ENCODE assay signal across 11 mouse cellular contexts in the genomic region with DNA sequence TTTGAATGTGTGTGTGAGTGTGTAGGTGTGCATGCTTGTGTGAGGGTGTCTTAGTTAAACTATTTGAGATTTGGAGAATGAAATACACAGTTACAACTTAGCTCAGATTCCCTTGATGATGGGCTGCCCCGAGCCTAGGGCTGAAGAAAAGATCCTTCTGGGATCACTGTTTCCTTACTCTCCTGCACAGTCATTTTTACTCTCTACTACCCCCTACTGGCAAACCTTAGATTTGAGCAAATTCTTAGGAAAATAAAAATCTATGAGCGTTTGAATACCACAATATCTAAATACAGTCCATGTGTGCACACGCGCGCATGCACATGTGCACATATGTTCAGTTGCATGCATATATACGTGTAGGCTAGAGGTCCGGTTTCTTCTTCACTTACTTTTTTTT. TPM values are rescaled to one million over a fixed set of nuclear protein-coding genes. Genes with fewer than 3 reads are reported as not detected.
A peak's percentile ranks its signal among the peaks of the same experiment; 100 is the strongest.
DNase-seq lines count a peak whose midpoint lies in the region; ATAC-seq and TF ChIP-seq lines count a peak whose summit lies in the region.
"Had no signal": no experiment of that assay in that cellular context is flagged by ENCODE, and none has a peak within 500 bp of the region (broad histone marks: within the 10 kb centered on the region; RNA-seq: fewer than 3 reads in every experiment).

No protein-coding gene starts in this region.

- no peak for TF ChIP-seq POLR2A in CH12.LX (IDR thresholded peaks at IDR 0.05; ENCODE audit: low read depth, low read length)

- TF ChIP-seq RAD21 in CH12.LX (IDR thresholded peaks at IDR 0.05; ENCODE audit: low read depth, low read length): peak; percentile 55

- dilution Hi-C loops in CH12.LX (cut with MboI; ENCODE audit: extremely low pct_ligation_motif_present, extremely low pct_unique_long_range_greater_than_20kb, low sequenced_read_pairs): no loop called here

- H3K27ac ChIP-seq in limb, embryonic 11.5 days (replicated peaks; ENCODE audit: low read depth, low read length): no peak overlapping the region
- no peak overlapping the region for H3K27ac ChIP-seq in limb, embryonic 10.5 days
- no peak overlapping the region for H3K27ac ChIP-seq in CH12.LX (ENCODE audit: insufficient read depth, low read depth)

- 75% methylated on average over 7 of the region's 7 CpGs for WGBS in limb, embryonic 11.5 days
- WGBS in limb, embryonic 10.5 days: 79% methylated on average over 7 of the region's 7 CpGs

- H3K4me2 ChIP-seq in limb, embryonic 11.5 days (ENCODE audit: low read depth, severe bottlenecking): no peak overlapping the region
- H3K4me2 ChIP-seq in CH12.LX (ENCODE audit: insufficient read depth, low read depth, poor library complexity, severe bottlenecking): peak overlapping the region; percentile 45

- H3K4me3 ChIP-seq in limb, embryonic 11.5 days (ENCODE audit: low read depth, low read length): no peak overlapping the region
- H3K4me3 ChIP-seq in limb, embryonic 10.5 days: no peak overlapping the region
- no peak overlapping the region for H3K4me3 ChIP-seq in CH12.LX (replicated peaks in 1 of 3; ENCODE audit: low read depth in 2 of 3, low read length in 2 of 3, poor library complexity in 1 of 3)
- H3K4me3 ChIP-seq: myocyte had no signal

- 0 out of 2 replicates have a peak, but pooled peaks have one; percentile 21 for ATAC-seq in limb, embryonic 11.5 days (ENCODE audit: insufficient number of reproducible peaks, low FRiP score, low TSS enrichment, low read depth)
- ATAC-seq in Patski: no peak
- ATAC-seq in monocyte, adult 5-6 weeks (replicated peaks; ENCODE audit: insufficient number of reproducible peaks, low FRiP score, low TSS enrichment, poor library complexity, severe bottlenecking): no peak
- ATAC-seq: inflammation-experienced regulatory T-cells, adult 6 months had no signal

- TF ChIP-seq CTCF in CH12.LX (conservative IDR thresholded peaks at IDR 0.05 in 1 of 2, IDR thresholded peaks at IDR 0.05 in 1 of 2; ENCODE audit: low read depth in 2 of 2, low read length in 2 of 2) (peak; percentile 80 to 81; a peak in 3 of 4 replicates), Patski (IDR thresholded peaks at IDR 0.05) (peak; percentile 74)

- in situ Hi-C loops in CH12.LX (cut with MboI; ENCODE audit: low pct_ligation_motif_present, low pct_unique_long_range_greater_than_20kb, low sequenced_read_pairs): no loop called here
- in situ Hi-C loops in Patski (cut with MboI; ENCODE audit: low pct_unique_long_range_greater_than_20kb): no loop called here

- POLR2A ChIA-PET in Patski (lab: Charles Lee): no interaction called here

- H3K27me3 ChIP-seq in limb, embryonic 11.5 days (ENCODE audit: control insufficient read depth, insufficient read depth, low read length): no peaks in the 10 kb centered on the region
- no peaks in the 10 kb centered on the region for H3K27me3 ChIP-seq in limb, embryonic 10.5 days (ENCODE audit: low read depth, poor library complexity, severe bottlenecking)
- H3K27me3 ChIP-seq in CH12.LX (replicated peaks): no peaks in the 10 kb centered on the region
- H3K27me3 ChIP-seq in Patski: no peaks in the 10 kb centered on the region

- DNase-seq in limb, embryonic 11.5 days (ENCODE audit: low spot score): no peak
- DNase-seq in limb, embryonic 10.5 days (ENCODE audit: low spot score): no peak
- DNase-seq in CH12.LX (ENCODE audit: extremely low read depth): peak; percentile 62
- no peak for DNase-seq in Patski (ENCODE audit: low read depth, low spot score)
- DNase-seq in induced T-regulatory cell, adult 2 months (ENCODE audit: low read depth): peak; percentile 69
- no peak for DNase-seq in yolk sac, embryonic 10.5 days (ENCODE audit: low spot score)
- no peak for DNase-seq in layer of hippocampus, adult 9-10 months (ENCODE audit: low spot score)
- DNase-seq: cerebellum, postnatal 36 days had no signal

- no peak overlapping the region for H3K9ac ChIP-seq in limb, embryonic 11.5 days (ENCODE audit: low read length)
- no peak overlapping the region for H3K9ac ChIP-seq in CH12.LX (ENCODE audit: insufficient read depth, low read depth)

- H3K36me3 ChIP-seq in limb, embryonic 11.5 days (ENCODE audit: control insufficient read depth, insufficient read depth, low read length): no peaks in the 10 kb centered on the region
- H3K36me3 ChIP-seq in limb, embryonic 10.5 days: no peaks in the 10 kb centered on the region
- no peaks in the 10 kb centered on the region for H3K36me3 ChIP-seq in CH12.LX (replicated peaks in 1 of 2; ENCODE audit: control insufficient read depth in 1 of 2, insufficient read depth in 1 of 2, low read length in 1 of 2)

- no peaks in the 10 kb centered on the region for H3K79me2 ChIP-seq in CH12.LX (replicated peaks; ENCODE audit: control insufficient read depth, extremely low read depth, insufficient read depth, poor library complexity, severe bottlenecking)

- CTCF ChIA-PET in Patski (lab: Charles Lee): interaction anchor here (0.6 to 3.9 kb wide), 7 partner anchors 10 to 131 kb away, joined by 3 to 29 read pairs (median 6); no protein-coding TSS in a partner anchor

- TF ChIP-seq EP300 in CH12.LX (IDR thresholded peaks at IDR 0.05; ENCODE audit: low read length): no peak

- H3K9me3 ChIP-seq in limb, embryonic 11.5 days (ENCODE audit: control insufficient read depth, low read length): no peaks in the 10 kb centered on the region
- no peaks in the 10 kb centered on the region for H3K9me3 ChIP-seq in limb, embryonic 10.5 days (replicated peaks)
- no peaks in the 10 kb centered on the region for H3K9me3 ChIP-seq in CH12.LX (replicated peaks; ENCODE audit: low read length)

- H3K4me1 ChIP-seq in limb, embryonic 11.5 days (ENCODE audit: control insufficient read depth, insufficient read depth, low read length): no peaks in the 10 kb centered on the region
- H3K4me1 ChIP-seq in limb, embryonic 10.5 days: peaks cover 7% of the 10 kb centered on the region; the same call in 1 of the 2 replicates
- peaks cover 0 to 7% of the 10 kb centered on the region in 2 experiments; a peak in 1 of 4 replicates for H3K4me1 ChIP-seq in CH12.LX (ENCODE audit: control insufficient read depth in 1 of 2, insufficient read depth in 2 of 2)

TF ChIP-seq in CH12.LX, 34 proteins besides CTCF, POLR2A, EP300 and RAD21:
- no peak for TF ChIP-seq SIN3A (IDR thresholded peaks at IDR 0.05; ENCODE audit: low read length)
- TF ChIP-seq SMC3 (IDR thresholded peaks at IDR 0.05; ENCODE audit: low read depth, low read length): peak; percentile 73
- peak; percentile 60; the same call in 1 of the 2 replicates for TF ChIP-seq ZNF384 (IDR thresholded peaks at IDR 0.05; ENCODE audit: low read depth, low read length)
- 0 out of 2 replicates have a peak, but pooled peaks have one; percentile 17 for TF ChIP-seq IRF4 (IDR thresholded peaks at IDR 0.05; ENCODE audit: low read depth, low read length)
- TF ChIP-seq ZKSCAN1 (IDR thresholded peaks at IDR 0.05; ENCODE audit: borderline replicate concordance, low read depth, low read length): no peak
- peak; percentile 28; the same call in 1 of the 2 replicates for TF ChIP-seq JUND (conservative IDR thresholded peaks at IDR 0.05; ENCODE audit: low read depth, low read length)
- peak; percentile 64 for TF ChIP-seq BHLHE40 (IDR thresholded peaks at IDR 0.05; ENCODE audit: low read depth, low read length)

RNA-seq across cellular contexts. Expression of gene Wdr63, which starts 35.1 kb away (rescaled TPM):
- polyA plus RNA-seq in limb, embryonic 11.5 days (2014; fragmentation: Nextera tagmentation; extraction: Ambion mirVana): not detected in 2 replicates
- polyA plus RNA-seq in limb, embryonic 10.5 days (2016; fragmentation: Nextera tagmentation; extraction: Ambion mirVana): not detected in 2 replicates
- total RNA-seq in CH12.LX (2012; rRNA removed) (not detected in 2 replicates), CH12.LX (2014; rRNA removed) (not detected in 2 replicates)
- polyA plus RNA-seq in CH12.LX (2012; ENCODE audit: insufficient read length, low read depth) (not detected in 2 replicates), Patski (2021) (0.17 TPM)
- total RNA-seq in monocyte, adult 5-6 weeks (2017): not detected in 3 replicates

RNA-seq across cellular contexts. Expression of gene Mcoln3, which starts 44.5 kb away (rescaled TPM):
- 6.3 and 7.2 TPM in 2 replicates for polyA plus RNA-seq in limb, embryonic 11.5 days (2014; fragmentation: Nextera tagmentation; extraction: Ambion mirVana)
- 5.9 and 6.8 TPM in 2 replicates for polyA plus RNA-seq in limb, embryonic 10.5 days (2016; fragmentation: Nextera tagmentation; extraction: Ambion mirVana)
- 7.2 and 11.3 TPM in 2 replicates for total RNA-seq in CH12.LX (2012; rRNA removed)
- 5.3 and 6.4 TPM in 2 replicates for total RNA-seq in CH12.LX (2014; rRNA removed)
- 5.2 and 7.2 TPM in 2 replicates for polyA plus RNA-seq in CH12.LX (2012; ENCODE audit: insufficient read length, low read depth)
- polyA plus RNA-seq in Patski (2021): 0.04 TPM
- 0.19 to 0.78 TPM (median 0.75 TPM) in 3 replicates for total RNA-seq in monocyte, adult 5-6 weeks (2017)
- polyA plus RNA-seq: myocyte had no signal

Comparison
In these comparisons a context has a peak if more than half of its experiments do, and no peak if none do; other contexts are left out.
1. DNase-seq: peak in CH12.LX (single experiment) and induced T-regulatory cell, adult 2 months (single experiment); none in limb, embryonic 11.5 days (single experiment), limb, embryonic 10.5 days (single experiment), Patski (single experiment), yolk sac, embryonic 10.5 days (single experiment) and layer of hippocampus, adult 9-10 months (single experiment).